Mouse (Mus musculus) right cerebral cortex, postnatal 4 days (tissue): ENCODE measurements around the gene Hsd17b3.

ENCODE experiments used
- DNase-seq: peaks from one replicate; pipeline ENCODE4 v3.0.0-alpha.2; 2022

The Hsd17b3 gene

DNA sequence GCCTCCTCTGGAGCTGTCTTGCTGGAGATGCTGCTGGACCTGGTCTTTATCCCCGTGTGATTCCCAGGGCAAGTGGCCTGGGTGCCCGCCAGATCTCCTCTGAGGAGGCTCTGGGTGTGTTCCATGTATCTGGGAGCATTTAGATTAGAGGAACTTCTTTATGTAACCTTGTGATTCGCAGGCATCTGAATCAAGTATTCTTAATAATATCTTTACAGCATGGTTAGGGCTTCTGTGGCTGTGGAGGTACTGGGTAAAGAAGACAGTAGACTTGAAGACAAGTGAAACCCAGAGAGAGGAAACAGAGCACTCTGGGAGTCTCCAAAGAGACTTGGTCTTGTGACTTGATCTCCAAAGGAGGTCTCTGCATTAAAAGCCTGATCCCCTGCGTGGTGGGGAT is at the start of gene Hsd17b3:
Hsd17b3 (minus strand) TSS at position 101 of the 400 bp plus-strand sequence.
- no peak for DNase-seq

DNA sequence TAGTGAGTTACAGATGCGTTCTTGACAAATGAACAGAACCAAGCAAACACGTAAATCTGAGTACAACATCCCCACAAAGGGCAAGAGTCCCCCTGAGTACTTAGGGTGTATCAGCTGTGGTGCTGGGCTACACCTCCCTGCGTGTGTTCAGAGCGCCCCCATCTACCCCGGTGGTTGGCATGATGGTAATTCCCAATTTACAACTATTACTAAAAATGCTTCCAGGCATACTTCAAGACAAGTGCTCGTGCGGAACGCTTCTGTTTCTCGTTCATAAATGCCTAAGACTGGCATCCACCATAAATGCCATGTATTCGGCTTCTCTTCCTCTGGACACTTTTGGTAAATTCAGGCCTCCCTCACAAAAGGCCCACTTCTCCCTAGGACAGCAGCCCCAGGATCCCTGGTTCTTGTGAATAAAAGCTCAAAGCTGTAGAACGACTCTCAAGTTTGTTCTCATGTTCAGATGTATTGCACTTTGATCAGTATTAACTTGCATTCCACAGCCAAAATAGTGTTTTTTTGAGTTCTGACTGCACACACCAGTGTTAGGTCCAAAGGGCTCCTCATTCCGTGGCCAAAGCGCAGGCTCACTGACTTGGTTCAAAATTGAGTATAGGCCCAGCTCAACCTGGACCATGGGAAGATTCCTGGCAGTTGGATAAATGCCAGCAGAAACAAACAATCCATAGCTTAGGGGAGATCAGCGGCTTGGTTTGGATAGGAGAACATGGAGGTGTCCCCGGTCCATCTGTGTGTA is 40.8 kb upstream of the Hsd17b3 start:
- DNase-seq = peak; percentile 20

DNA sequence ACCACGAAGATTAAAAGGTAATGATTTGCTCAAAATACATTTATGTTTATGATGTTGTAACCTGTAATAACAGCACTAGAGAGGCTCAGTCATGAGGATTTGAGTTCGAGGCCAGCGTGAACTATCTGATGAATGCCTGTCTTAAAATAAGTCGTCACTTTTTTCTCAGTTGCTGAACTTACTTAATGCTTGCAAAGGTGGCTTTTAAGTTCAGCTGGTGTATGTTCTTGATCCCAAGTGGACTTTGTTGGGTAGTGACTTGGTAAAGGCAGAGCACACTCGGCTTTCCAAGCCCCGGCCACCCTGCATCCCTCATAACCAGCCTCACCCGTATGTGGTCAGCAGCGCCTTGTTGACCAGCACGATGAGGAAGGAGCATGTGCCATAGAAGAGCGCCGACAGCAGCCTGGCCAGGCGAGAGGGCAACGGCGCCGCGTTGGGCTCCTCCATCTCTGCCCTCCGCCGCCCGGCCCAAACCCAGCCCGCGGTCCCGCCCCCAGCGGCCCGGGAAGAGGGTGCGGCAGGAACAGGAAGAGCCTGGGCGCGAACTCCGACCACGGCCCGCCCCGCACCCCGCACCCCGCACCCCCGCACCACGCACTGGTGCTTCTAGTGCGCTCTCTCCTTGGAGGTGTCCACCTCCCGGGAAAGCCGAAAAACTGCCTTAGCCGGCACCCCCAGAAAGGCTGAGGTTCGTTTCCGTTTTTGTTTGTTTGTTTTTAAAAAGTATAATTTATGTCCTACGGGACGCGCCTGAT is 40.0 kb upstream of the Hsd17b3 start, which contains the start of gene Slc35d2:
Slc35d2 (minus strand) TSS at position 511 of the 758 bp plus-strand sequence.
- peak; percentile 22 for DNase-seq

DNA sequence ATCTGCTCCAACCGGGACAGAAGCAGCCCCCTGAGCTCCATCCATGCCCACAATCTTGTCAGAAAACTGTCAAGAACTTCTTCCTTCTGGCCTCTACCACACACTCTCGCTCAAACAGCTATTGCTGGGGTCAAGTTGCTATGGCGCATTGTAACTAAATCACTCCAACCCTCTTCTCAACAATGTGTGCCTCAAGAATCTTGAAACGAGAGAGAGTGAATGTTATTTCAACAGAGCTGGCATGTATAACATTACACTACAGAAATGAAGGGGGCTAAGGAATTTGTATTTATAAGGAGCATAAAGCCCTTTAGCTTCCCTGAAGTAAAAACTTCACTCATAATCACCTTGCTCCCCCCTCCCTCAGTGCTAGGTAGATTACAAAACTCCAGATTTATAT is 37.3 kb upstream of the Hsd17b3 start:
- DNase-seq = no peak

DNA sequence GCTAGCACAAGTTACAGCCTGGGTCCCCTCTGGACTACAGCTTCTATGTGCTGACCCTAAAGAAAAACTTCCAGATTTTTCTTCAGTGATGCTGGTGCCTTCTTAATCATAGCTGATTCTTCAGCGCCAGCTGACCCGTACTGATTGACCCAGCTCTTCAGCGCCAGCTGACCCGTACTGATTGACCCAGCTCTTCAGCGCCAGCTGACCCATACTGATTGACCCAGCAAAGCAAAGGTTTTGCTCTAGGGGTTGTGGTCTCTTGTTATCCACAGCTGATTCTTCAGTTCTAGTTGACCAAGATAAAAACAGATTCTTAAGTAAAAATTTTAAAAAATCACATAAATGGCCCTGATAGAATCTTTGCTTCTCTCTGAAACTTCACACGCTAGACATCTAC is 35.9 kb upstream of the Hsd17b3 start:
- no peak for DNase-seq

DNA sequence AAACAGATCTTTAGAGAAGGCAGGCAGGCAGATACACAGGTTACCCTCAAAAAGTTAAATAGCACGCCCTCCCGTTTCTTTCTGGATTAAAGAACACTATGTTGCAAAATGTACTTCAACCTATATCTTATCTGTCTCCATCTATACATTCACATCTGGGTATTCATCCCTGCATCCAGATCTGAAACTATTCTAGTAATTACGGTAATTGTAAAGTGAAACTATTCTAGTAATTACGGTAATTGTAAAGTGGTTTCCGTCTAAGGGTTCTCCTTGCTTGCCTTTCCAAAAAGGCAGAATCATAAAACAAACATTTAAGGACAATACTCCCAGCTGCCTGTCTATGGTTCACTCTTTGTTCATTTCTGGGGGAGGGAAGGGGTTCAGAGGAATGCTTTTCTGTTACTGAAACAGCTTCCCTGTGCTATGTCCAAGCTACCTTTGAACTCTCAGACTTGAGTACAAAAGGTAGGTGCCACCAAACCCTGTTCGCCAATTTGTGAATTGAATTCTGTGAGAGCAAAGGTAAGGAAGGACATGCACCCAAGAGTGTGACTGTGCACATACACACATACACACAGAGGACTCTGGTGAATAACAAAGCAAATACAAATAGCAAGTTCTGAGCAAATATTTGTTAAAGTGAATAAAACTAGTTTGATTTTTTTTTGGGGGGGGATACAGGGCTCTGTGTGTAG is 34.6 kb upstream of the Hsd17b3 start:
- no peak for DNase-seq

DNA sequence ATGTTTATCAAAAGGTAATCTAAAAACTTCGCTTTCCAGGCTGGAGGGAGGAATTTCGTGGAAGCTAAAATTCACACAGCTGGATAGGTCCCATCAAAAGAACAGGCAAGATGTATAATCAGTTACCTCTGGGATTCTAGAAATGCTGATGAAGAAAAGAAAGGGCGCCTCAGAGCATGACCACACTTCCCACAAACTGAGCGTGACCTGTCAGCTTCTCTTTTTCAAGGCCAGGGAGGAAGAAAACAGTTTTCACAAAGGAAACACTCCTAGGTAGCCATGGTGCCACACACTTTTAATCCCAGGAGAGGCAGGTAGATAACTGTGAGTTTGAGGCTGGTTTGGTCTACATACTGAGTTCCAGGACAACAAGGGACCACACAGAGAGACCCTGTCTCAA is 31.7 kb upstream of the Hsd17b3 start:
- DNase-seq = no peak

DNA sequence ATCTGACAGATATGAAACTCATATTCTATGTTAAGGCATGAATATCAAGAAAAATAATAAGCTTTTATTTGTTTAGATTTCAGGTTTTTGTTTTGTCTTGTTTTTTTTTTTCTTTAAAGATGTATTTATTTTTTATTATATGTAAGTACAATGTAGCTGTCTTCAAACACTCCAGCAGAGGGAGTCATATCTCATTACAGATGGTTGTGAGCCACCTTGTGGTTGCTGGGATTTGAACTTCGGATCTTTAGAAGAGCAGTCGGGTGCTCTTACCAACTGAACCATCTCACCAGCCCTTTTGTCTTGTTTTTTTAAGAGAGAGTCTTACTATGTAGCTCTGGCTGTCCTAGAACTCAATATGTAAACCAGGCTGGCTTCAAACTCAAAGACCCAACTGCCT is 28.4 kb upstream of the Hsd17b3 start:
- DNase-seq = no peak

DNA sequence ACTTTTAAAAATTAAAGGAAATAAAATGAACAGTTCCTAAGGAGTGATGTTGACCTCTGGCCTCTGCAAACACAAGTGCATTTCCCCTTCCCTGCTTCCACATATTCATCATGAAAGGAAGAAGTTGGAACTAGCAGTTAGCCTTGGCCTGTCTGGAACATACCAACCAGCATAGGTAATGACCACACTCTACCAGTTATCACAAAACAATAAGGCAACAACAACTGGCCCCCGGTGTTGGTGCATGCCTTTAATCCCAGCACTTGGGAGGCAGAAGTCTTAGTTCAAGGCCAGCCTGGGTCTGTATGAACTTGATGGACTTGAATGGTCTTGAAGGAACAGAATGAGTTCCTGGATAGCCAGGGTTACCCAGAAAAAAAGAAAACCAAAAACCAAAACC is 21.4 kb upstream of the Hsd17b3 start:
- no peak for DNase-seq

DNA sequence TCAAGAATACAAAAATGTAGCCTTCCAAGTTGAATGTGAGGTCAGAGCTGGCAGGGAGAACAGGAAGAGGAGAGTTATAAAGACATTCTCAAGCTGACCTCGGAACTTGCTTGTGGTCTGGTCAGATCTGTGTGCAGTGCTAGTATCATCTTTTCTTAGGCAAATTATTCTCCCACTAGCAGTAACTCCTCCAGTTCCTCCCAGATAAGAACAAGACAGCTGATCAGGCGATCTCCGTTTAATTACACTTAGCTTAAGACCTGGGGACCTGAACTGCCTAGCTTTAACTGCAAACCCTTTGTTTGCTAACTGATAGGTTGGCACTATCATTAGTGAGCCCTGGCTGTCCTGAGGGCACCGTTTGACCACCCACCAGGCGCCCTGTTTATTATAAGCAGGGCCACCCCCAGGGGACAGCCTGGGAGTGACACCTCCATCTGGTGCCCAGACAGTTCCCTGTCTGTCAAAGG is 19.4 kb upstream of the Hsd17b3 start:
- no peak for DNase-seq

DNA sequence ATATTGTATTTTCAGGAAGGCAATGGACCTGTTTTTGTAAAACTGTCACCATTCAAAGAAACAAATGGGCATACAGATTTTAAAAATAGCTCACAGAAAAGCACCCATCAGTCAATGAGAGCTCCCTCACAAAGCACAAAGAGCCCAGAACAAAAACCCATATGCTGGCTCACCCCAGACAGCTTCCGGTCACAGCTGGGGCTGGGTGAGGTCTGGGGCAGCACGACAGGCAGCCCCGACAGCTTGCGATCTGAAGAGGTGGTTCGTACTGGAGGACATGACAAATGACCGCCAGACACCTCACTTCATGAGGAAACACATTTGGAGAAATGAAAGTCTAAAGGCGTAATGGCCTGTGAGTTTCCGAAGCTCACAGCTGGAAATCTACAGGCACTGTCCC is 18.5 kb upstream of the Hsd17b3 start:
- no peak for DNase-seq

DNA sequence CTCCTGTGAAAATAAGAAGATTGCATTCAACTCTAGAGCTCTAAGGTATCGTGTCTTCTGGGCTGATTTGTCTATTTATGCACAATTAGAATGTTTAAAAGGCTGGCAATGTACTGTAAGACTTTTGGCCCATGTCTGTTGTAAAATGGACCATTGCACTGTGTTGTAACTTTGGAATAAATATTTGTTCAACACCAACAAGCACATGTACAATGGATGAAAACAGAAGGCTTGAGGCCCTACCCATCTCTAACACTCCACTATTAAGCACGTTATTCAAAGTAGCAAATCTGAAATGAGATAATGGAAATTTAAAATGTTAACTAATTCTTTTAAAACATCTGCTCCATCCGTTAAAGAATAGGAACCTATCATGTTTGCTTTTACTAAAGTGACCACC is 18.1 kb upstream of the Hsd17b3 start:
- no peak for DNase-seq

DNA sequence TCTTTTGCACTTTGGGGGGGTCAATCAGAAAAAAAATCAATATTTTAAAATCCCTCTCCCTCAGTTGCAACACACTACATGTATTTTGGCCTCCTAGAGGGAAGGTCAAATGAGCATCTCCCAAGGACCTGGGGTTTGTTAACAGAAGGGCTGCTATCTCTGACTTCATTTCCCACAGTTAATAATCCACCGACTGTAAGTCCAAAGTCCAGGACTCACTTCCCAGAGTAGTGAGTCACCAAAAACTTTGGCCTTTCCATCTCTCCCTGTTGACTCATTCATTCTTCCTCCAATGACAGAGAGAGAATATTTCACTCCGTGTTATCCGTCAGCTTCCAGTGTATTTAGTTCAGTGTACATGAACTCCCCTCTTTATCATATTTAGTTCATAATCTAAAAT is 16.7 kb upstream of the Hsd17b3 start:
- no peak for DNase-seq

DNA sequence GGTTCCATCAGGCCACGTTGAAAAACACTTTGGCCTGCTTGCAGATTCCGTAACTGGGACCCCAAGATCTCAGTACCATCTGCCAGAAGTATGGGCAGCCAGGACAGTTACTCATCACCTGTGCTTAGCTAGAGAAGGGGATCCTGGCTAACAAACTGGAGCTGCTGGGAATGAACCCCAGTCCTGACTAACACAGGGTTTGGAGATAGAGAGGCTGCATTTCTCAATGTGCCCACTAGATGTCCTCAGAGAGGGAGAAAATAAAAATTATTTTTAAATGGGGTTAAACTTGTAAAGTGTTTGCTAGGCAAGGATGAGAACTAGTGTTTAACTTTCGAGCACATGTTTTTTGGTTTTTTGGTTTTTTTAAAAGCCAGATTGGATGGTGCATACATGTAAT is 11.2 kb upstream of the Hsd17b3 start:
- peak; percentile 47 for DNase-seq

DNA sequence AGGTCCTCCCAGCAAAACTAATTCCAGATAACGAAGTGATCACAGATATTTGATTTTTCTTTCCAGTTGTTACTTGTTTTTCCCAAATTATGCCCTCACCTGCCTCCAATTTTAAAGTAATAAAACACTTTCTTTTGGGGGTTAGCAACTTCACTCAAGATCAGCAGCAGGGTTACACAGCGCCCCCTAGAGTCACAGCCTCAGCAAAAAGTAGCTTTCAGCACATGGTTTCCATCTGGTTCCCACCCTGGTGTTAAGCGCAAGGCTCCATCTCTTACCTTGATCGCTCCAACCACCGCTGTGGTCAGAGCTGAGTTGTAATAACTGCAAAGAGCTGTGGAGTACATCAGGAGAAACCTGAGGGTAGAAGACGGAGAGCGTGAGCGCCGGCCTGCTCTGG is 10.0 kb upstream of the Hsd17b3 start:
- peak; percentile 48 for DNase-seq

DNA sequence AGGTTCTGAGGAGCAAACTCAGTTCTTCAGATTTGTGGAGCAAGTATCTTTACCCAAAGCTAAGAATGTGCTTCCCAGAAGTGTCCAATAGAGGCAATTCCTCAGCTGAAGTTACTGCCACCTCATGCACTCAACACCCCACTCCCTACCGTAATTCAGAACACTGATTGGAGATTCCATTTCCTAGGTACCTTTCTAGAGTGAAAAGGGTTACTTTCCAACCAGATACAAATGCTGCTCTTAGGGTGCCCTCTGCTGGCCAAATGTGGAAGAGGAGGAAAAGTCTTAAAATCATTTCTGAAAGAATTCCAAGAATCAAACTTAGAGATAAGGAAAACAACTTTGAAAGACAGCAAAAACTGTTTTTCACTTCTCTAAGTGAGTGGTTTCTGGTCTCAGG is 4.3 kb upstream of the Hsd17b3 start:
- peak; percentile 88 for DNase-seq

DNA sequence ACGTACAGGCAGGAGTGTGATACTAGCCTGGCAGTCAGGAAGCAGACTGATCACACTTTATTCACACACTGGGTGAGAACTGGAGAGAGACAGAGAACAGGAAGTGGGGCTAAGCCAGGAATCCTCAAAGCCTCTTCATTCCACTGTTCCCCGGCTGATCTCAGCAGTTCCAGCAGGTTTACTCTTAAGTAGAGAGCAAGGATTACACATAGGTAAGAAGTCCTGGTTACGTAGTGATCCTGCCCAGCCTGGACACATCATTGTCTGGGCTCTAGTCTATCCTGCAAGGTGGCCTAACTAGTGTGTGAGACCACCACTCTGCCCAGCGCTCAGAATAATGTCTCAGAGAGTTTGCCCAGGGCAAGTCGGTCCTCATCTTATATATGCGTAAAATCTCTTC is 3.7 kb upstream of the Hsd17b3 start:
- no peak for DNase-seq

DNA sequence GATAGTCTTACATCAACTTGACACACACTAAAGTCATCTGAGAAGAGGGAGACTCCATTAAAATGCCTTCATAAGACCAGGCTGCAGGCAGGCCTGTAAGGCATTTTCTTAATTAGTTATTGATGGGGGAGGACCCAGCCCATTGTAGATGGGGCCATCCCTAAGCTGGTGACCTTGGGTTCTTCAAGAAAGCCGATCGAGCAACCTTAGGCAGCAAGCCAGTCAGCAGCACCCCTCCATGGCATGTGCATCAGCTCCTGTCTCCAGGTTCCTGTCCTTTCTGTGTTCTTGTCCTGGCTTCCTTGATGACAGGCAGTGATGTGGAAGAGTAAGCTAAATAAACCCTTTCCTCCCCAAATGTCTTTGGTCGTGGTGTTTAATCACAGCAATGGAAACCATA is 3.1 kb upstream of the Hsd17b3 start:
- DNase-seq = no peak

DNA sequence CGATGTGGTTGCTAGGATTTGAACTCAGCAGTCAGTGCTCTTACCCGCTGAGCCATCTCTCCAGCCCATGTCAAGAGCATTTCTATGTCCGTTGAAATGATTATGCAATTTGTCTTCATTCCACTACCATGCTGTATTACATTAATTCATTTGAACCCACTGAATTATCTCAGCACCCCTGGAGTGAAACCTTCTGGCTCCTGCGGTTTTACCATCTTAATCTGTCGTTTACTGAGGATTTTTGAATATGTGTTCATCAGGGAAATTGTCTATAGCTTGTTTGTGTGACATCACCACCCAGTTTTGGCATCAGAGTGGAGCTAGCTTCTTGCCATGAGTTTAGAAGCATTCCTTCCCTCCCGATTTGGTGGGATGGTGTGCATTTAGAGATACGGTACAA is 2.0 kb upstream of the Hsd17b3 start:
- DNase-seq = no peak

DNA sequence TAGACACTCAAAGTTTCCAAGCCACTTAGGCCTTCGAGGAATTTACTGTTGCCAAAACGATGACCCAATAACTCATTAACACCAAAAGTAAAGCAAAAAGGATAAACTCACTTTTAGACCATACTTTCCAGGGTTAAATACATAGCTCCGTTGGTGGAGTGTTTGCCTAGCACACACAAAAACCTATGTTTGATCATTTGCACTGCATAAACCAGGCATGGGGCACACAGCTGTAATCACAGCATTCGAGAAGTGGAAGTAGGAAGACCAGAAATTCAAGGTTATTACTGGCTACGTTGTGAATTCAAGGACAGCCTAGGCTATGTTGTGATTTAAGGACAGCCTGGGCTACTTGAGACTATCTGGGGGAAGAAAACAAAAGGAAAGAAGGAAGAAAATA is 1.2 kb upstream of the Hsd17b3 start:
- DNase-seq = no peak

DNA sequence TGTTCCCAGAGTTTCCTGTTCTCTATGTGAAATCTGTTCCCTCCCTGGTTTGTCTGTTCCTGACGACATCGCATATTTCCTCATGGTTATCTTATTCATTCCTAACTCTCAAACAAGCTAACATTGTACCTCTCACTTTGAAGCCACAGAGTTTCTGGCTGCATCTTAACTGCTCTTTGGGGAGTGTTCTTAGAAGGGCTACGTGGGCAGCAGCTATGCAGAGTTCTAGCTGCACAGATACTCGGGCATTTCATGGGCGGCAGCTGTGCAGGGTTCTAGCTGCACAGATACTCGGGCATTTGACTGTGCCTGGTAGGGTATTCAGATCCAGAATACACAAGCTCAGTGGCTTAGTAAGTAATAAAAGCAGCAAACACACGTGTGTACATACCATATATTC is 973 bp downstream of the Hsd17b3 start:
- DNase-seq = no peak

DNA sequence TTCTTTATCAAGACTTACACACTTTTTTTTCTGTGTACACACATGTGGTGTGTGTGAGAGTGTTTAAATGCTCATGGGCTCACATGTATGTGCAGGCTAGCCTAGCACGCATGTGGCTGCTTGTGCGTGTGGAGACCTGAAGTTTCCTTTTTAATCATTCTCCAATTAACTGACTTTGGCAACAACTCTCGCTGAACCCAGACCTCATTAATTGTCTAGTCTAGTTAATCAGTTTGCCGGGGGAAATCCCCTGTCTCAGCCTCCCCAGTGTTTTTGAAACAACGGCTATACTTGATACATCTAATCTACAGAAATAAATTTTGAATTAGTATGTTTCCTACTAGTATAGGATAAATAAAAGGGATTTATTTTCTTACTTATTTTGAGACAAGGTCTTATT is 3.0 kb downstream of the Hsd17b3 start:
- no peak for DNase-seq

DNA sequence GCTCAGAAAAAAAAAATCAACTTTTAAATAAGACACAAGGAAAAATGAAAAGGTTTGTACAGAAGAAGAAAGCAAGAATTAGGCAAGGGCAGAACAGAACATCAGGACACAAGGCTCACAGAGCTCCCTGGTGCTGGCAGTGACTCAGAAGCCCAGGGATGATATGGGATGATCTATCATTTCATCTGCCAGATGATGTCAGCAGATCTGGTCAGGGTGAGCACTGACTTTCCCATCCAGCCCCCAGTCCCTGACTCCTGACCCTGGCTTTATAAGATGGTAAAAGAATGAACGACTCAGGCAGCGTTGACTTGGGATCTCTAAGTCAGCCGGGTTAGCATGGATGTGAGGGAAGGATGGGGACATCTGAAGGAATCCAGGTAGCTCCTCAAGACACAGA is 5.7 kb downstream of the Hsd17b3 start:
- DNase-seq = no peak
